Comparison of ENCODE assay signal across 13 mouse cellular contexts in the genomic region with DNA sequence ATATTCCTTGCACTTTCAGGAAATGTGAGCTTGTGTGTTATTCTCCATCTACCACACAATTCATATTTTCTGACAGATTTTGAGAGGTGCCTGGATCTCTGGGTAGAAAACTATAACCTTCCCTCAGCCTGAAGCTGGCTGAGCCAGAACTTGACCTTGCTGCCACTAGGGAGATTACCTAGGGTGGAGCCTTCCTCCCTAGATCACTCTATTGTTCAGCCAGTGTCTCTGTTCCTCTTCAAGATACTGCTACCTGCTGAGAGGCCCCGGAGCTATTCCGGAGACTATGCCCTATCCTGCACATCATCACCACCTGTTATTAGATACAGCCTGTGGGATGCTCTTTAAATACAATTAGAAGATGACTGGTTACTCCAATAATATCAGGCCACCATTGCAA. TPM values are rescaled to one million over a fixed set of nuclear protein-coding genes. Genes with fewer than 3 reads are reported as not detected.
DNase-seq lines count a peak whose midpoint lies in the region; TF ChIP-seq lines count a peak whose summit lies in the region.
"Not testable (repeated sequence)": the region's sequence is repeated elsewhere in the genome, so short reads cannot be mapped to it uniquely, and the experiment has no call there.
"Had no signal": no experiment of that assay in that cellular context is flagged by ENCODE, and none has a peak within 500 bp of the region (broad histone marks: within the 10 kb centered on the region; RNA-seq: fewer than 3 reads in every experiment).

No protein-coding gene starts in this region.

- peak; percentile 87 for TF ChIP-seq EP300 in ES-Bruce4 (IDR thresholded peaks at IDR 0.05; ENCODE audit: insufficient read depth, low read depth, low read length)

- not testable (repeated sequence) for H3K27me3 ChIP-seq in E14TG2a.4 (ENCODE audit: insufficient read depth, low read length); ES-Bruce4 (ENCODE audit: control insufficient read depth, insufficient read depth, low read length, poor library complexity, severe bottlenecking)

- peak overlapping the region; percentile 88 for H3K27ac ChIP-seq in ES-Bruce4 (ENCODE audit: insufficient read depth, low read length)
- peak overlapping the region; percentile 8; the same call in 1 of the 2 replicates for H3K27ac ChIP-seq in ES-E14 (ENCODE audit: insufficient read depth, low read depth, low read length, poor library complexity, severe bottlenecking)

- H3K9me3 ChIP-seq in E14TG2a.4 (ENCODE audit: low read length); ES-Bruce4 (replicated peaks; ENCODE audit: control insufficient read depth, insufficient read depth, low read length, poor library complexity, severe bottlenecking); ES-E14 (ENCODE audit: control insufficient read depth, insufficient read depth, low read depth, low read length): not testable (repeated sequence)

- H3K4me3 ChIP-seq in E14TG2a.4 (replicated peaks; ENCODE audit: low read length) (peak overlapping the region; percentile 92; the same call in 1 of the 2 replicates), ES-Bruce4 (ENCODE audit: low read depth, low read length) (peak overlapping the region; percentile 16; the same call in 1 of the 2 replicates)
- not testable (repeated sequence) for H3K4me3 ChIP-seq in ES-E14 (ENCODE audit: insufficient read depth in 1 of 2, low read depth in 1 of 2, low read length in 2 of 2, poor library complexity in 1 of 2, severe bottlenecking in 1 of 2)

- DNase-seq in ES-CJ7 (ENCODE audit: low read depth, low spot score) (peak; percentile 57), ZHBTc4 (ENCODE audit: low read depth, low spot score) (peak; percentile 53)
- DNase-seq in ES-E14 (ENCODE audit: low read depth, low spot score), result not testable (repeated sequence)

- TF ChIP-seq CTCF in E14TG2a.4 (conservative IDR thresholded peaks at IDR 0.05; ENCODE audit: low read length); ES-Bruce4 (IDR thresholded peaks at IDR 0.05; ENCODE audit: low read depth, low read length): not testable (repeated sequence)

- not testable (repeated sequence) for TF ChIP-seq POLR2A in ES-Bruce4 (IDR thresholded peaks at IDR 0.05; ENCODE audit: insufficient read depth, low read length)

- H3K9ac ChIP-seq in ES-Bruce4 (ENCODE audit: low read depth, poor library complexity, severe bottlenecking); ES-E14 (ENCODE audit: insufficient read depth, low read depth, low read length, poor library complexity, severe bottlenecking): not testable (repeated sequence)

- in situ Hi-C loops in ES-E14 (cut with MboI; ENCODE audit: low sequenced_read_pairs in 2 of 2, unreplicated experiment in 2 of 2), result not testable (repeated sequence)

- peaks cover 11% of the 10 kb centered on the region for H3K36me3 ChIP-seq in E14TG2a.4 (ENCODE audit: insufficient read depth, low read length)
- H3K36me3 ChIP-seq in ES-Bruce4 (ENCODE audit: control insufficient read depth, insufficient read depth, low read length, poor library complexity, severe bottlenecking); ES-E14 (ENCODE audit: control insufficient read depth, insufficient read depth, low read length, poor library complexity, severe bottlenecking): not testable (repeated sequence)

- H3K4me1 ChIP-seq in E14TG2a.4 (replicated peaks; ENCODE audit: low read depth, low read length), result peaks cover 60% of the 10 kb centered on the region
- not testable (repeated sequence) for H3K4me1 ChIP-seq in ES-Bruce4 (ENCODE audit: control insufficient read depth, insufficient read depth, low read length)
- H3K4me1 ChIP-seq in ES-E14 (ENCODE audit: control insufficient read depth in 2 of 2, insufficient read depth in 2 of 2, low read length in 2 of 2, poor library complexity in 1 of 2), result peaks cover 7 to 12% of the 10 kb centered on the region in 2 experiments

RNA-seq across cellular contexts. Expression of gene Zfp459, which starts 1.3 kb away (rescaled TPM):
- polyA plus RNA-seq in ES-Bruce4 (2011; ENCODE audit: insufficient read depth, insufficient read length, low read depth, missing spikeins), result 24.0 and 25.7 TPM in 2 replicates
- total RNA-seq in ES-E14 (2012; rRNA removed), result 15.7 and 25.5 TPM in 2 replicates
- total RNA-seq: adrenal gland, postnatal 14 days; MEL had no signal
- polyA plus RNA-seq: adrenal gland, adult 2 months; C2C12; G1E; Patski had no signal

RNA-seq across cellular contexts. Expression of gene Zfp429, which starts 22.9 kb away (rescaled TPM):
- polyA plus RNA-seq in ES-Bruce4 (2011; ENCODE audit: insufficient read depth, insufficient read length, low read depth, missing spikeins), result 10.5 and 10.9 TPM in 2 replicates
- total RNA-seq in ES-E14 (2012; rRNA removed), result 4.3 and 10.1 TPM in 2 replicates

RNA-seq across cellular contexts. Expression of gene Zfp874a, which starts 28.9 kb away (rescaled TPM):
- polyA plus RNA-seq in ES-Bruce4 (2011; ENCODE audit: insufficient read depth, insufficient read length, low read depth, missing spikeins), result 26.9 and 28.9 TPM in 2 replicates
- 11.5 and 16.8 TPM in 2 replicates for total RNA-seq in ES-E14 (2012; rRNA removed)

RNA-seq across cellular contexts. Expression of gene Zfp456, which starts 46.9 kb away (rescaled TPM):
- 3.7 and 4.0 TPM in 2 replicates for polyA plus RNA-seq in ES-Bruce4 (2011; ENCODE audit: insufficient read depth, insufficient read length, low read depth, missing spikeins)
- 1.9 and 2.3 TPM in 2 replicates for total RNA-seq in ES-E14 (2012; rRNA removed)
- polyA plus RNA-seq: adrenal gland, adult 2 months had no signal

RNA-seq across cellular contexts. Expression of gene Gm28041, which starts 47.0 kb away (rescaled TPM):
- 0.99 TPM in 1 of 2 replicates, not detected in the other for polyA plus RNA-seq in ES-Bruce4 (2011; ENCODE audit: insufficient read depth, insufficient read length, low read depth, missing spikeins)
- total RNA-seq in ES-E14 (2012; rRNA removed), result 0.74 and 0.80 TPM in 2 replicates
- polyA plus RNA-seq: adrenal gland, adult 2 months; brain, embryonic 14.5 days; cerebellum, adult 2 months; G1E had no signal
